Mouse (Mus musculus) megakaryocyte, embryonic 14.5 days (primary cell): ENCODE data around the gene Kif3a. TPM values are rescaled to one million over a fixed set of nuclear protein-coding genes. Genes with fewer than 3 reads are reported as not detected.

Experiments
- H3K27me3 ChIP-seq: replicated peaks from 2 replicates; pipeline ENCODE3; 2012; ENCODE audit warnings: inconsistent platforms
- H3K36me3 ChIP-seq: replicated peaks from 2 replicates; pipeline ENCODE3; 2012; ENCODE audit warnings: low read length, inconsistent platforms, mixed read lengths
- H3K4me1 ChIP-seq: 2 replicates; pipeline ENCODE4 v1.6.1; 2012; ENCODE audit warnings: inconsistent platforms
- H3K4me3 ChIP-seq: replicated peaks from 2 replicates; pipeline ENCODE3; 2012; ENCODE audit warnings: moderate library complexity, mild to moderate bottlenecking, inconsistent platforms
- H3K9me3 ChIP-seq: 2 replicates; pipeline ENCODE4 v1.6.1; 2012; ENCODE audit warnings: inconsistent platforms
- FLI1 ChIP-seq: IDR thresholded peaks from 2 replicates; pipeline ENCODE4 v1.6.1; 2012; ENCODE audit warnings: low read length, inconsistent platforms, mixed read lengths
- GATA1 ChIP-seq: IDR thresholded peaks from 3 replicates; pipeline ENCODE4 v1.6.1; 2012; ENCODE audit warnings: mixed read lengths, low read length, inconsistent platforms, borderline replicate concordance
- polyA plus RNA-seq: library from polyadenylated mRNA; stranded (reverse); fragments of >175 nt; gene quantifications from 2 replicates; pipeline ENCODE4 v1.2.3, GENCODE M21; 2012; ENCODE audit warnings: low replicate concordance; ENCODE audit not compliant: insufficient read depth

The Kif3a gene
- polyA plus RNA-seq, 1 experiment = 5.8 TPM

GRCm38 (mm10) chr11:53523545-53524405 is 43.4 kb upstream of the Kif3a start:
- Histone ChIP-seq H3K36me3 (peaks cover 61% of the 10 kb centered on the region), H3K4me1 (peaks cover 96% of the 10 kb centered on the region)

GRCm38 (mm10) chr11:53524905-53525304 is 42.3 kb upstream of the Kif3a start:
- H3K27me3 ChIP-seq = no peaks in the 10 kb centered on the region
- peaks cover 99% of the 10 kb centered on the region for H3K4me1 ChIP-seq
- no peak for TF ChIP-seq FLI1
- no peak for TF ChIP-seq GATA1
- H3K9me3 ChIP-seq = no peaks in the 10 kb centered on the region
- H3K4me3 ChIP-seq = peak overlapping the region; percentile 34
- peaks cover 69% of the 10 kb centered on the region for H3K36me3 ChIP-seq

More at GRCm38 (mm10) chr11:53523545-53524405, 43.4 kb upstream of the Kif3a start:
- Histone ChIP-seq H3K27me3 (no peaks in the 10 kb centered on the region), H3K4me3 (no peak overlapping the region), H3K9me3 (no peaks in the 10 kb centered on the region)
- TF ChIP-seq GATA1 = no peak
- no peak for TF ChIP-seq FLI1

- H3K4me1 ChIP-seq = peaks cover 100% of the 10 kb centered on the region
- peaks cover 74% of the 10 kb centered on the region for H3K36me3 ChIP-seq
- H3K27me3 ChIP-seq = no peaks in the 10 kb centered on the region
- no peak overlapping the region for H3K4me3 ChIP-seq
- TF ChIP-seq FLI1 (no peak), GATA1 (no peak)
- H3K9me3 ChIP-seq = no peaks in the 10 kb centered on the region
These were observed 41.7 kb upstream of the Kif3a start for GRCm38 (mm10) chr11:53525461-53525860.

- Histone ChIP-seq H3K4me1 (peaks cover 86% of the 10 kb centered on the region), H3K27me3 (no peaks in the 10 kb centered on the region), H3K4me3 (peak overlapping the region; percentile 66), H3K9me3 (no peaks in the 10 kb centered on the region), H3K36me3 (peaks cover 77% of the 10 kb centered on the region)
- TF ChIP-seq GATA1 (no peak), FLI1 (no peak)
These were observed 38.6 kb upstream of the Kif3a start for GRCm38 (mm10) chr11:53528397-53529252.

- no peak overlapping the region for H3K4me3 ChIP-seq
- H3K9me3 ChIP-seq = no peaks in the 10 kb centered on the region
- no peaks in the 10 kb centered on the region for H3K27me3 ChIP-seq
- peaks cover 80% of the 10 kb centered on the region for H3K4me1 ChIP-seq
- TF ChIP-seq GATA1 (no peak), FLI1 (no peak)
- peaks cover 81% of the 10 kb centered on the region for H3K36me3 ChIP-seq
These were observed 38.0 kb upstream of the Kif3a start for GRCm38 (mm10) chr11:53529253-53529557.

- peaks cover 72% of the 10 kb centered on the region for H3K4me1 ChIP-seq
- H3K4me3 ChIP-seq = no peak overlapping the region
- no peaks in the 10 kb centered on the region for H3K27me3 ChIP-seq
- no peaks in the 10 kb centered on the region for H3K9me3 ChIP-seq
- peaks cover 82% of the 10 kb centered on the region for H3K36me3 ChIP-seq
- TF ChIP-seq GATA1 = no peak
- TF ChIP-seq FLI1 = no peak
These were observed 37.2 kb upstream of the Kif3a start for GRCm38 (mm10) chr11:53530001-53530400.

GRCm38 (mm10) chr11:53531578-53532230 is 35.5 kb upstream of the Kif3a start:
- H3K4me3 ChIP-seq = no peak overlapping the region
- no peaks in the 10 kb centered on the region for H3K27me3 ChIP-seq
- H3K9me3 ChIP-seq = no peaks in the 10 kb centered on the region
- TF ChIP-seq FLI1 (no peak), GATA1 (no peak)
- H3K4me1 ChIP-seq = peaks cover 55% of the 10 kb centered on the region
- peaks cover 82% of the 10 kb centered on the region for H3K36me3 ChIP-seq

- no peak for TF ChIP-seq FLI1
- TF ChIP-seq GATA1 = no peak
- H3K9me3 ChIP-seq = no peaks in the 10 kb centered on the region
- H3K4me3 ChIP-seq = no peak overlapping the region
- no peaks in the 10 kb centered on the region for H3K27me3 ChIP-seq
- peaks cover 50% of the 10 kb centered on the region for H3K4me1 ChIP-seq
- H3K36me3 ChIP-seq = peaks cover 84% of the 10 kb centered on the region
These were observed 35.0 kb upstream of the Kif3a start for GRCm38 (mm10) chr11:53532231-53532620.

- H3K36me3 ChIP-seq = peaks cover 92% of the 10 kb centered on the region
- TF ChIP-seq GATA1 = no peak
- no peak for TF ChIP-seq FLI1
- H3K9me3 ChIP-seq = no peaks in the 10 kb centered on the region
- peaks cover 13% of the 10 kb centered on the region for H3K4me1 ChIP-seq
- H3K27me3 ChIP-seq = no peaks in the 10 kb centered on the region
- H3K4me3 ChIP-seq = no peak overlapping the region
These were observed 28.1 kb upstream of the Kif3a start for GRCm38 (mm10) chr11:53539002-53539491.

- H3K9me3 ChIP-seq = no peaks in the 10 kb centered on the region
- no peak overlapping the region for H3K4me3 ChIP-seq
- peaks cover 13% of the 10 kb centered on the region for H3K4me1 ChIP-seq
- no peak for TF ChIP-seq GATA1
- TF ChIP-seq FLI1 = no peak
- H3K36me3 ChIP-seq = peaks cover 90% of the 10 kb centered on the region
- no peaks in the 10 kb centered on the region for H3K27me3 ChIP-seq
These were observed 26.8 kb upstream of the Kif3a start for GRCm38 (mm10) chr11:53540394-53540793.
